Mouse (Mus musculus) CD4-positive, CD25-positive, alpha-beta regulatory T cell, adult 2 months (primary cell): ENCODE measurements around the gene Emc10.
A peak's percentile ranks its signal among the peaks of the same experiment; 100 is the strongest.

ENCODE experiments used
- DNase-seq: peaks from one replicate; pipeline ENCODE4 v3.0.0-alpha.2; 2012; ENCODE audit warnings: low read depth, low spot score

Gene Emc10

GRCm38 (mm10) chr7:44484841-44485571, 11.3 kb downstream of the Emc10 start:
- DNase-seq = peak; percentile 89

GRCm38 (mm10) chr7:44484109-44484508, 12.2 kb downstream of the Emc10 start:
- DNase-seq = no peak

GRCm38 (mm10) chr7:44482836-44483435, 13.4 kb downstream of the Emc10 start:
- DNase-seq = no peak

- no peak for DNase-seq
These were observed 21.2 kb downstream of the Emc10 start for GRCm38 (mm10) chr7:44475046-44475614.

GRCm38 (mm10) chr7:44474419-44474818, 21.9 kb downstream of the Emc10 start:
- DNase-seq = no peak

- no peak for DNase-seq
These were observed 23.2 kb downstream of the Emc10 start for GRCm38 (mm10) chr7:44472961-44473646.

- DNase-seq = no peak
These were observed 23.8 kb downstream of the Emc10 start for GRCm38 (mm10) chr7:44472558-44472885.

GRCm38 (mm10) chr7:44471880-44472557, 24.3 kb downstream of the Emc10 start:
- DNase-seq = no peak

- DNase-seq = no peak
These were observed 25.4 kb downstream of the Emc10 start for GRCm38 (mm10) chr7:44470696-44471612.

- no peak for DNase-seq
These were observed 26.4 kb downstream of the Emc10 start for GRCm38 (mm10) chr7:44469677-44470675.

GRCm38 (mm10) chr7:44468644-44469285, 27.6 kb downstream of the Emc10 start:
- no peak for DNase-seq

- DNase-seq = peak; percentile 97
These were observed 28.4 kb downstream of the Emc10 start, which contains the start of gene Josd2 for GRCm38 (mm10) chr7:44467811-44468411. Josd2 (plus strand) TSS chr7:44467980.

- DNase-seq = no peak
These were observed 29.4 kb downstream of the Emc10 start for GRCm38 (mm10) chr7:44466888-44467311.

- no peak for DNase-seq
These were observed 30.1 kb downstream of the Emc10 start for GRCm38 (mm10) chr7:44466006-44466887.

GRCm38 (mm10) chr7:44465111-44465510, 31.2 kb downstream of the Emc10 start, which contains the start of gene Aspdh:
Aspdh (plus strand) TSS chr7:44465391.
- no peak for DNase-seq

- no peak for DNase-seq
These were observed 31.8 kb downstream of the Emc10 start for GRCm38 (mm10) chr7:44464511-44464910.

GRCm38 (mm10) chr7:44463556-44464225, 32.6 kb downstream of the Emc10 start:
- no peak for DNase-seq
